Mouse (Mus musculus): ENCODE results near the gene Kctd8. TPM values are rescaled to one million over a fixed set of nuclear protein-coding genes. Genes with fewer than 3 reads are reported as not detected.

The Kctd8 gene
- total RNA-seq, 2 experiments from 2014 or later, result not detected

- DNase-seq (ENCODE audit: low spot score), result no peak
These were observed 181.5 kb downstream of the Kctd8 start for GRCm38 (mm10) chr5:69159897-69160509.

- DNase-seq (ENCODE audit: low spot score), result no peak
These were observed 185.0 kb downstream of the Kctd8 start for GRCm38 (mm10) chr5:69156489-69156888.

DNA sequence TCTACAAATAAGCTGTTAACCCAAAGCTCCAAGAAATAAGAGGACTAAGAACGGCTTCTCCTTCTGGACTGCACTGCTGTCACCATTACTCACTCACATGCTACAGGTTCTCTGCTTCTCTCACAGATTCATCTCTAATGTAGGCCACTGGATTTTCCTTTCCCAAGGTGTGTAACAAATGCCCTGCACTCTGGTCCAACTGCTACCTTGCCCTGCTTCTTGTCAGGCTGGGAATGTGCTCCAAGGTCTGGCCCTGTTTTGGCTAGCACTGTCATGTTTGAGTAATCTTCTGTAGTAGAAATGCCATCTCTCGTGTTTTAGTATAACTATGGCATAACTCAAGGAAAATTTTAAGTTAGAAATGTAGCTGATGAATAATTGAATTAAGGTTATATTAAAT, 195.7 kb downstream of the Kctd8 start:
- no peak for DNase-seq (ENCODE audit: low spot score)

DNA sequence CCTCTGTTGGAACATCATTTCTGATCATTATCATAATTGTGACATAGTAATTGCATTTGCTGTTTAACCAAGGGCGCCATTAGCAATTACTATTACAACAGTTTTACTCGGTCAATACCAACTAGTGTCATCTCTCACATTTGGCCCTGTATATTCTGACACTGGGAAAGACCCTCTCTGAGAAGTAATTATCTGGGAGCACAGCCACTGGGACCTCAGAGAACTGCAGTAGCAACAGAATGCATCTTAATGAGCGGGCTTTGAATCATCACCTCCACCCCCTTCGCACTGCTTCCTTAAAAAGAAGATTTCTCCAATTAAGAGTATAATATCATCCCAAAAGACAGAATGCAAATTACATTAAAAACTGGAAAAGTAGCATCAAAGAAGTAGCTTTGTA, 200.4 kb downstream of the Kctd8 start:
- DNase-seq (ENCODE audit: low spot score), result no peak

- no peak for DNase-seq (ENCODE audit: low spot score)
These were observed 232.8 kb downstream of the Kctd8 start for GRCm38 (mm10) chr5:69108718-69109117.

GRCm38 (mm10) chr5:69088912-69089311, 252.6 kb downstream of the Kctd8 start:
- no peak for DNase-seq (ENCODE audit: low spot score)

Small RNA genes lying within 50 kb of the gene (microRNA-seq; reads per million reads assigned to microRNA genes)
- not detected for gene Gm24368

Other genes with a start within 250 kb of the Kctd8 start
- gene Yipf7, start 201.0 kb upstream of the Kctd8 start, total RNA-seq (2021), result 100 to 1,000 TPM in 1 of 2 experiments, 10 to 100 TPM in 1; 86.5 to 108 TPM
- 10 to 100 TPM; 15.7 to 16.0 TPM for gene Guf1, start 215.2 kb upstream of the Kctd8 start, total RNA-seq (2021)

Data from gastrocnemius, adult 18-20 months (tissue).